Mouse (Mus musculus): Measurements from ENCODE around the gene Rnf215.
A peak's percentile ranks its signal among the peaks of the same experiment; 100 is the strongest.
"Not testable (repeated sequence)": the region's sequence is repeated elsewhere in the genome, so short reads cannot be mapped to it uniquely, and the experiment has no call there.

The Rnf215 gene

GRCm38 (mm10) chr11:4134986-4135935, at the start of gene Rnf215:
Gene Rnf215 (plus strand): TSS chr11:4135202.
- DNase-seq (ENCODE audit: low read depth): peak; percentile 54

DNA sequence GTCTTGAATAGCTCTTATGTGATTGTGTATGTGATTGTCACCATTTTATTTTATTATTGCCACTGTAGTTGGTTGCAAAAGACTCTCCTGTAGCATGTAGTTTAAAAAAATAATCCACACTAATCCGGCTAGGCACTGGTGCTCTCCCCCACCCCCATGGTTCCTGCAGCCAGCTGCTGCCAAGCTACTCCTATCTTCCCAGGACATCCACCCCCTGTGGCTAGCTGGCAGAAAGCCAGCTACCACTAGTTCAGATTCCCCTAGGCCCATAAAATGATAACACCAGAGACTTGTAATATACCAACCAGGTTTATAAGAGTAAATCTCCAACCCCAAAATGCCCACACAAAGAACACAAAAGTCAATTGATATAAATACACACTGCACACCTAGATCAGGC, 48.8 kb upstream of the Rnf215 start:
- no peak for DNase-seq (ENCODE audit: low read depth)

DNA sequence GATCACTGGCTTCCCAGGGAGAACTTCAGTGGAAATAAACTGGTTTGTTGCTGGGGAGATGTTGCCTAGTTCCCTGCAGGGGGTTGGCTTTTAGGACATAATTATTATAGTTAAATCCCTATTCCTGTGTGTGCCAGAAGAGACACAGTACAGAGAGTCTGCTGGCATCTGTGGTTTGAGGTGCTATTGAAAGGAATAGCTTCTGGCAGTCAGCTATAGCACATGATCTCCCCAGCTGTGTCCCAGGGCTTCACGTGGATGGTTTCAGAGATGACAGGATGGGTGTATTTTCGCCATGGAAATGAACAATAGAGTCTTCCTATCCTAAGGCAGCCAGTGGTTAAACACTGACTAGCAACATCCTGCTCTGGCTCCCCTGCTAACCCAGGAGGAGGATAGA, 47.7 kb upstream of the Rnf215 start:
- no peak for DNase-seq (ENCODE audit: low read depth)

DNA sequence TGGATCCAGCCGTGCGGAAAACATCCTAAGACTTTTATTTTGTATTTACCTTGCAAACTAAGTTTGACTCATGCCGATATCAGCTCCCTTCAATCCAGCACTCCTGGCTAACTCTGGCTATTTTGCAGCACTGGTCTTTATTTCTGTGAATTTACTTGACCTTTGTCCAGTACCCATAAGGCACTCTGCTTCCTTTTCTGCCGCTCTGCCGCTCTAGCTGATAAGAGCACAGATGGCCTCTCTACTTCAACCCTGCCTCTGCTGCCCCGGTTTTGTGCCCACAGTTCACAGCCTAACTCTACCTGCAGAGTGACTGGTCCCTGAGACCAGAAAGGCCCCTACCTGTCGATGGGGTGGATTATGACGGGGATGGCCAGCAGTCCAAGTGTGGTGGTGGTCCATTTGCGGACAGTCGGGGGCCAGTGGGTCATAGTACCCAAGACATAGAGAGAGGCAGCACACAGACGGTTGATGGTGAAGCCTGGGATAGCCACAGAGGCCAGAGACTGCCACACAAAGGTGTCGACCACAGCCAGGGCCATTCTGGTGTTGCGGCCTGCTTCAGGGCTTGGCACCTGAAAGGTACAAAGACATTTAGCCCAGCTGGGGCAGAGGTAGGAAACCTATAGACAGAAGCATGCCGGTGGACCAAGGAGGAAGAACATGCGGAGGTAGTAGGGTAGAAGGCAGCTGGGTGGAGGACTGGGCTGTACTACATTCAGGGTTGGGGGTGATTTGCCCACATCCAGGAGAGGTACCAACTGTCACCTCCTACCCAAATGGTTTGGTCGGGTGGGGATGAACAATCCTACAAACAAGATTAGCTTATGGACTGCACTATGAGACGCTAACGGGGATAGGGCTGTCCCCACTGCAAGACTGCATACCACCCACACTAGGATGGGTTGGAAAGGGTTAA, 41.3 kb upstream of the Rnf215 start:
- DNase-seq (ENCODE audit: low read depth): no peak

- no peak for DNase-seq (ENCODE audit: low read depth)
Observed at GRCm38 (mm10) chr11:4094378-4095170, 40.4 kb upstream of the Rnf215 start.

GRCm38 (mm10) chr11:4095171-4096053, 39.6 kb upstream of the Rnf215 start, which contains the start of gene Mtfp1:
Gene Mtfp1 (minus strand): TSS chr11:4095445.
- no peak for DNase-seq (ENCODE audit: low read depth)

GRCm38 (mm10) chr11:4096054-4096984, 38.7 kb upstream of the Rnf215 start:
- DNase-seq (ENCODE audit: low read depth): peak; percentile 98

GRCm38 (mm10) chr11:4097091-4097621, 37.8 kb upstream of the Rnf215 start:
- no peak for DNase-seq (ENCODE audit: low read depth)

DNA sequence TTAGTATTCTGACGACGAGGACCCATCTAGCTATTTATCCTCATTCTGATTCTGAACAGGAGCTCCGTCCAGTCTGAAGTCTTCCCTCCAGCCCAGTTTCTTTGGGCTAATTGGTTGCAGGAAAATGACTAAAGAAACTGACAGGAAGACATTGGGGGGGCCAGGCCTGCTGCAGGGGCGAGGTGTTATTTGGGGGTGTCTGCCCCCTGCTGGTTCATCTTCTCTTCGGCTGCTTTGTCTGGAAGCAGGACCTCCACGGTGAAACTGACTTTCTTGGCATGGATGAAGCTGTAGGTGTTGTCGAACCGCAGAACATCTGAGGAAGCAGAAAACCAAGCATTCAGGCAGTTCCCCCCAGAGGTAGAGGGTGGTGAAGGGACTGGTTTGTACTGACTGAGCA, 36.9 kb upstream of the Rnf215 start:
- no peak for DNase-seq (ENCODE audit: low read depth)

- no peak for DNase-seq (ENCODE audit: low read depth)
Observed at GRCm38 (mm10) chr11:4098816-4099215, 36.2 kb upstream of the Rnf215 start.

DNA sequence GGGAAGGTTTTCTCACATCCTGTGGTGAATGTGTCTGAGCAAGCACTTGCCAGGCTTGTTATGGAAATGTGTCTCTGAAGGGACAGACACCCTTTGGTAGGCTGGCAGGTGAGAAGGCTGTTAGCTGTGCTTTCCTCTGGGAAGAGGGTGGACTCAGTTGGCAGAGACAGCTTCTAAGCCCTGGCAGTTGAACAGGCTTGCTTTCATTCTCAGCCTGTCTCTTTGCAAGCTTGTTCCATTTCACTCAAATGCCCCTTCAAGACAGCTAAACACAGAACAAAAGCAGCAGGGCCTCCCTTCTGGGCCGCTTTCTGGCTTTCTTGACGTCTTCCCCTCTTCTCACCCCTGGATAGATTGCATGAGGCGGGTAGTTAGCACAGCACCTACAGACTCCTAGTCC, 35.6 kb upstream of the Rnf215 start:
- no peak for DNase-seq (ENCODE audit: low read depth)

DNA sequence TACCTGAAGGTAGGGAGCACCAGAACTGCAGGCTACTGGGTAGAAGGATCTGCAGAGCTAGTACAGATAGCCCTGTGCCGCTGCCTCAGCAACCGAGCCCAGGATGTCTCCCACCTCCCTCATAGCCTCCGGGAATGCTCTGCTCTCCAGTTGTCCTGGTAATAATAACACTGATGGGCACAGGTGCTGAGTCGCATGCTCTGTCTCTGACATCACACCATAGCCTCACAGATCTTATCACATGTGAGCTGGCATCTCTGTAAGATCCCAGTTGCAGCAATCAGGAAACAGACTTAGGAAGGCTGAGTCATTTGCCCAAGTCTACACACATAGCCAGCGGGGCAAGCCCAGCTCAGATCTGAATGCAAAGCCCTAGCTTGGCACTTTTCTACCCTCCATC, 33.2 kb upstream of the Rnf215 start:
- DNase-seq (ENCODE audit: low read depth): no peak

GRCm38 (mm10) chr11:4103522-4103921, 31.5 kb upstream of the Rnf215 start:
- DNase-seq (ENCODE audit: low read depth): no peak

DNA sequence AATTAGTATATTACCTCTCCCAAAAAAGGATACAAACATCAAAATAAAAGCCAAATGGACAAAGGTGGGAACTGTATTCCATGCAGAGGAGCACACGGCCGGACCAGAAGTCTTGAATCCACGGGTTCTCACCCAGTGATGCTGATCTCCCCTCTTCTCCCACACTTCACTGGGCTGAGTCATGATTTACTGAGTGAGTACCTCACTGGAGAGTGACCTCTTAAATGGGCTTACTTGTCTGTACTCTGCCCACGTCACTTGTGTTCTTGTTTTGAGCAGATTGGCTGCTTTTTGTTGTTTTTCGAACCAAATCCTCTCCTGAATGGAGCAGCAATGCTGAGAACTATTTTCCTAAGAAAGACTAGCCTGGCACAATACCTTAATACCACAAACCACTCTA, 30.0 kb upstream of the Rnf215 start:
- no peak for DNase-seq (ENCODE audit: low read depth)

DNA sequence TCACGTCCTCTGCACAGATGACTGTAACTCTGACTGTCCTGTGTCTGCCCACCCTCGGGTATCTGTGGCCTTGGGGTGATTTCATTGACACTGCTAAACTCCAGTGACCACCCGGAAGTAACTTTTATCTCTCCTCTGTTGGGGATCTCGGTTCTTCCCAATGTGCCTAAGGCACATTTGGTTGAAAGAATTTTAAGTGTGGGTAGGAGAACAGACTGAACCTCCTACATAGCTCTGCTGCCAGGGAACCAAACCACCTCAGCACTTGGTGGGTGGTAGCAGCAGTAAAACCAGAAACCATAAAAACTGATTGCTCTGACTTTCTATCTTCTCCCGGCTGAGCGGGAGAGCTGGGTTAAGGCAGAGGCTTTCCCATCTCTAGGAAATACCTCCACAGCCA, 29.6 kb upstream of the Rnf215 start:
- DNase-seq (ENCODE audit: low read depth): no peak

DNA sequence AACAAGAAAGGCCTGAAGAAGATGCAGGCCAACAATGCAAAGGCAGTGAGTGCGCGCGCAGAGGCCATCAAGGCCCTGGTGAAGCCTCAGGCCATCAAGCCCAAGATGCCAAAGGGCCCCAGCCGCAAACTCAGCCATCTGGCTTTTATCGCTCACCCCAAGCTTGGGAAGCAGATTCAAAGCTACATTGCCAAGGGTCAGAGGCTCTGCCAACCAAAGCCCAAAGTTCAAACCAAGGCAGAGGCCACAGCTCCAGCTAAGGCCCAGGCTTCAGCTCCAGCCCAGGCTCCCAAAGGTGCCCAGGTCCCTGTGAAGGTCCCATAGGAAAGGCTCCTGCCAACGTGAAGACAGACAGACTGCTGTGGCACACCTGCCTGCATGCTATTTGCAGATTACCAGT, 27.1 kb upstream of the Rnf215 start:
- not testable (repeated sequence) for DNase-seq (ENCODE audit: low read depth)

DNA sequence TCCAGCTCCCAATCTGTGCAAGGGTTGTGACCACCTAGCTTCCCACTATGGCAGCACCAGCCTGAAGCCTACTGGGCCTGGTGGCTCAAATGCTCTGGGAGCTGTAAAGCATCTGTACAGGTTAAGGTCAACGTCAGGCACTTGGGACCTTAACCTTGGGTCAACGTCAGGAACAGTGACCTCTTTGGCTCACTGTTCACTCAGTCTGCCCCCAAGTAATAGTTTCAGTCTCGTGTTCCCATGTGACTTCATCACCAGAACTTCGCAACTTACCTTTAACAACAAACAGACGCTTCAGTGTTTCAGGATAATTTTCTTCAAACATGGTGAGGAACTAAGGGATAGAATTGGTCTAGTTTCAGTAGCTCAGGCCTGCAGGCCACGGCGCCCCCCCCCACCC, 26.3 kb upstream of the Rnf215 start:
- no peak for DNase-seq (ENCODE audit: low read depth)

GRCm38 (mm10) chr11:4112033-4112432, 23.0 kb upstream of the Rnf215 start:
- DNase-seq (ENCODE audit: low read depth): no peak

DNA sequence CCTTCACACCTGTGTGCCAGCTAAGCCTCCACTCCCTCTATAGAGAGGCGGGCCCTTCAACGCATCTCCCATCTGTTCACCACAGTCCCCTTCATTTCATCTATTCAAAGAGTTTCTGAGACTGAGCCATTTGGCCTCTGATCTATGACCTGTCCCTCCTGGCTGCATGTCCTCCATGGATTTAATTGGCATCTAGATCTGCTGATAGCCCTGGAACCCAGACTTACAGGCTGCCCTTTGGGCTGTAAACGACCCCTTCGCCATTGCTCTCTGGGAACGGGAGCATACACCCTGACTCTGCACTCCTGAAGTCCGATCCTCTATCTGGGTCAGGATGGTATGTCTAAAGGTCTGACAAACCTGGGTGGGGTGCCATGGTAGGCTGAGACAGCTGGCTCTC, 22.1 kb upstream of the Rnf215 start:
- DNase-seq (ENCODE audit: low read depth): no peak

DNA sequence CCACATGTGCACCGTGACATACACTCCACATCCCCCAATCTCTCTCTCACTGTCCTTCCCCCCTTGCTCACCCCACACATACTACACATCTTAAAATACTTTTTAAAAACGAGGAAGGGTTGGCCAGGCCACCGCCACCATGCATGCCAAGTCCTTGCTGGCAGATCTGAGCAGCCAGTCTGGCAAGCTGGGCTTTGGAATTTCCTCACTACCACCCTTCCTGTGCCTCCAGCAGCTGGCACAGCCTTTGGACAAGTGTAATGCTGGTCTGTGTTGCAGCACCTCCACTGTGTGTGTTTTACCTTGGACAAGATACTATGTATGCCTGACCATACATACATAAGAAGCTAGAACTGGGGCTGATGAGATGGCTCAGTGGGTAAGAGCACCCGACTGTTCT, 21.5 kb upstream of the Rnf215 start:
- no peak for DNase-seq (ENCODE audit: low read depth)
